In genomic region chr15:31536051-31536737, GRCm38 (mm10) we compare ENCODE assay signal across 8 mouse cellular contexts. TPM values are rescaled to one million over a fixed set of nuclear protein-coding genes. Genes with fewer than 3 reads are reported as not detected.
DNase-seq lines count a peak whose midpoint lies in the region; ATAC-seq and TF ChIP-seq lines count a peak whose summit lies in the region.

No protein-coding gene starts in this region.

- no peak overlapping the region for H3K4me2 ChIP-seq in lung, postnatal 0 days (replicated peaks; ENCODE audit: low read depth, low read length)
- H3K4me2 ChIP-seq in forebrain, postnatal 0 days (ENCODE audit: low read depth): peak overlapping the region; percentile 10; the same call in 1 of the 2 replicates
- H3K4me2 ChIP-seq in neural tube, embryonic 14.5 days (ENCODE audit: low read depth, low read length): no peak overlapping the region
- no peak overlapping the region for H3K4me2 ChIP-seq in intestine, embryonic 15.5 days (replicated peaks)

- no peak overlapping the region for H3K4me3 ChIP-seq in lung, postnatal 0 days (ENCODE audit: low read depth, low read length)
- no peak overlapping the region for H3K4me3 ChIP-seq in forebrain, postnatal 0 days (ENCODE audit: low read depth, low read length)
- no peak overlapping the region for H3K4me3 ChIP-seq in left cerebral cortex, adult 2 months
- H3K4me3 ChIP-seq in neural tube, embryonic 14.5 days (ENCODE audit: low read depth, low read length): no peak overlapping the region
- H3K4me3 ChIP-seq in intestine, embryonic 15.5 days (replicated peaks): no peak overlapping the region

- H3K27ac ChIP-seq in lung, postnatal 0 days (ENCODE audit: low read length): no peak overlapping the region
- H3K27ac ChIP-seq in forebrain, postnatal 0 days (ENCODE audit: low read depth, low read length): no peak overlapping the region
- H3K27ac ChIP-seq in left cerebral cortex, adult 2 months: peak overlapping the region; percentile 69
- no peak overlapping the region; the same call in 1 of the 2 replicates for H3K27ac ChIP-seq in neural tube, embryonic 14.5 days (ENCODE audit: low read depth, low read length)
- no peak overlapping the region for H3K27ac ChIP-seq in intestine, embryonic 15.5 days

- H3K9ac ChIP-seq in lung, postnatal 0 days (replicated peaks; ENCODE audit: low read depth): no peak overlapping the region
- no peak overlapping the region for H3K9ac ChIP-seq in forebrain, postnatal 0 days
- H3K9ac ChIP-seq in neural tube, embryonic 14.5 days (replicated peaks; ENCODE audit: low read depth, low read length): no peak overlapping the region
- no peak overlapping the region for H3K9ac ChIP-seq in intestine, embryonic 15.5 days

- no peaks in the 10 kb centered on the region for H3K27me3 ChIP-seq in lung, postnatal 0 days (replicated peaks; ENCODE audit: insufficient read depth, low read length)
- H3K27me3 ChIP-seq in forebrain, postnatal 0 days (ENCODE audit: insufficient read depth, low read length): no peaks in the 10 kb centered on the region
- no peaks in the 10 kb centered on the region for H3K27me3 ChIP-seq in neural tube, embryonic 14.5 days (ENCODE audit: control insufficient read depth, insufficient read depth, low read length)
- H3K27me3 ChIP-seq in intestine, embryonic 15.5 days (replicated peaks): no peaks in the 10 kb centered on the region

- ATAC-seq in lung, postnatal 0 days: 0 out of 2 replicates have a peak, but pooled peaks have one; percentile 10
- peak; percentile 76 for ATAC-seq in forebrain, postnatal 0 days
- peak; percentile 77 for ATAC-seq in neural tube, embryonic 14.5 days (ENCODE audit: low read depth)
- no peak for ATAC-seq in intestine, embryonic 15.5 days

- H3K36me3 ChIP-seq in lung, postnatal 0 days (ENCODE audit: insufficient read depth, low read length): no peaks in the 10 kb centered on the region
- H3K36me3 ChIP-seq in forebrain, postnatal 0 days (ENCODE audit: insufficient read depth): no peaks in the 10 kb centered on the region
- no peaks in the 10 kb centered on the region for H3K36me3 ChIP-seq in neural tube, embryonic 14.5 days (ENCODE audit: control insufficient read depth, insufficient read depth, low read length)
- no peaks in the 10 kb centered on the region for H3K36me3 ChIP-seq in intestine, embryonic 15.5 days

- intact Hi-C loops in left cerebral cortex, adult 2 months (cut with DNase I): loop anchor here (5.0 kb wide), 1 partner anchor 36 kb away; no protein-coding TSS in a partner anchor

- DNase-seq in lung, postnatal 0 days (ENCODE audit: low spot score): no peak
- DNase-seq in lung, postnatal 14 days: no peak
- peak; percentile 64 for DNase-seq in forebrain, postnatal 0 days
- peak; percentile 61 to 68 for DNase-seq in left cerebral cortex, adult 2 months (ENCODE audit: extremely low spot score in 1 of 2, low spot score in 2 of 2)
- DNase-seq in spleen, postnatal 10 days (ENCODE audit: low spot score in 2 of 2): no peak
- DNase-seq in gastrocnemius, adult 18-20 months (ENCODE audit: low spot score): no peak

- WGBS in lung, postnatal 0 days: 23% methylated on average over 7 of the region's 7 CpGs
- WGBS in forebrain, postnatal 0 days: 5% methylated on average over 7 of the region's 7 CpGs
- WGBS in neural tube, embryonic 14.5 days: 6% methylated on average over 7 of the region's 7 CpGs
- WGBS in intestine, embryonic 15.5 days: 24% methylated on average over 7 of the region's 7 CpGs

- TF ChIP-seq CTCF in lung, postnatal 0 days (IDR thresholded peaks at IDR 0.05): no peak
- no peak for TF ChIP-seq CTCF in forebrain, postnatal 0 days (IDR thresholded peaks at IDR 0.05; ENCODE audit: low read depth)
- no peak for TF ChIP-seq CTCF in left cerebral cortex, adult 2 months (IDR thresholded peaks at IDR 0.05)

- no peaks in the 10 kb centered on the region for H3K4me1 ChIP-seq in lung, postnatal 0 days (ENCODE audit: insufficient read depth, low read depth, low read length)
- 0 out of 2 replicates have a peak, but pooled peaks cover 4% of the 10 kb centered on the region for H3K4me1 ChIP-seq in forebrain, postnatal 0 days (ENCODE audit: insufficient read depth)
- H3K4me1 ChIP-seq in neural tube, embryonic 14.5 days (ENCODE audit: control insufficient read depth, insufficient read depth, low read length): peaks cover 14% of the 10 kb centered on the region; the same call in 1 of the 2 replicates
- H3K4me1 ChIP-seq in intestine, embryonic 15.5 days (replicated peaks): peaks cover 3% of the 10 kb centered on the region; the same call in 1 of the 2 replicates

- H3K9me3 ChIP-seq in lung, postnatal 0 days (ENCODE audit: low read length): no peaks in the 10 kb centered on the region
- H3K9me3 ChIP-seq in forebrain, postnatal 0 days (ENCODE audit: low read length): no peaks in the 10 kb centered on the region
- no peaks in the 10 kb centered on the region for H3K9me3 ChIP-seq in neural tube, embryonic 14.5 days (ENCODE audit: control insufficient read depth, low read length)
- H3K9me3 ChIP-seq in intestine, embryonic 15.5 days: no peaks in the 10 kb centered on the region

- no peak for TF ChIP-seq EP300 in lung, postnatal 0 days (IDR thresholded peaks at IDR 0.05)

RNA-seq across cellular contexts. Expression of gene March6, which starts 5.3 kb away (rescaled TPM):
- polyA plus RNA-seq in lung, postnatal 0 days (2015; fragmentation: Nextera tagmentation; extraction: Ambion mirVana): 18.3 and 20.6 TPM in 2 replicates
- 149 and 209 TPM in 2 replicates for total RNA-seq in forebrain, postnatal 0 days (2014; rRNA removed)
- 38.4 and 60.2 TPM in 2 replicates for polyA plus RNA-seq in forebrain, postnatal 0 days (2015; fragmentation: Nextera tagmentation; extraction: Ambion mirVana)
- total RNA-seq in left cerebral cortex, adult 2 months (2021): 100 to 1,000 TPM; 191 to 204 TPM
- polyA plus RNA-seq in neural tube, embryonic 14.5 days (2014; fragmentation: Nextera tagmentation; extraction: Ambion mirVana): 98.4 and 115 TPM in 2 replicates
- 25.0 and 26.0 TPM in 2 replicates for polyA plus RNA-seq in intestine, embryonic 15.5 days (2015; fragmentation: Nextera tagmentation; extraction: Ambion mirVana)
- total RNA-seq in gastrocnemius, adult 18-20 months (2021): 100 to 1,000 TPM; 135 to 145 TPM

RNA-seq across cellular contexts. Expression of gene Cmbl, which starts 29.0 kb away (rescaled TPM):
- polyA plus RNA-seq in lung, postnatal 0 days (2015; fragmentation: Nextera tagmentation; extraction: Ambion mirVana): 12.2 and 13.5 TPM in 2 replicates
- total RNA-seq in forebrain, postnatal 0 days (2014; rRNA removed): 26.3 and 27.2 TPM in 2 replicates
- 19.9 and 20.9 TPM in 2 replicates for polyA plus RNA-seq in forebrain, postnatal 0 days (2015; fragmentation: Nextera tagmentation; extraction: Ambion mirVana)
- 10 to 100 TPM; 15.7 to 17.9 TPM for total RNA-seq in left cerebral cortex, adult 2 months (2021)
- 1.7 and 5.6 TPM in 2 replicates for polyA plus RNA-seq in neural tube, embryonic 14.5 days (2014; fragmentation: Nextera tagmentation; extraction: Ambion mirVana)
- polyA plus RNA-seq in intestine, embryonic 15.5 days (2015; fragmentation: Nextera tagmentation; extraction: Ambion mirVana): 34.6 and 36.4 TPM in 2 replicates
- total RNA-seq in gastrocnemius, adult 18-20 months (2021): 10 to 100 TPM; 42.9 to 67.0 TPM

Comparison
In these comparisons a context has a peak if more than half of its experiments do, and no peak if none do; other contexts are left out.
1. DNase-seq: peak in forebrain, postnatal 0 days (single experiment) and left cerebral cortex, adult 2 months (2 of 2); none in lung, postnatal 0 days (single experiment), lung, postnatal 14 days (single experiment), spleen, postnatal 10 days (0 of 2) and gastrocnemius, adult 18-20 months (single experiment).